9 mouse cellular contexts compared by ENCODE assay signal in the genomic region with DNA sequence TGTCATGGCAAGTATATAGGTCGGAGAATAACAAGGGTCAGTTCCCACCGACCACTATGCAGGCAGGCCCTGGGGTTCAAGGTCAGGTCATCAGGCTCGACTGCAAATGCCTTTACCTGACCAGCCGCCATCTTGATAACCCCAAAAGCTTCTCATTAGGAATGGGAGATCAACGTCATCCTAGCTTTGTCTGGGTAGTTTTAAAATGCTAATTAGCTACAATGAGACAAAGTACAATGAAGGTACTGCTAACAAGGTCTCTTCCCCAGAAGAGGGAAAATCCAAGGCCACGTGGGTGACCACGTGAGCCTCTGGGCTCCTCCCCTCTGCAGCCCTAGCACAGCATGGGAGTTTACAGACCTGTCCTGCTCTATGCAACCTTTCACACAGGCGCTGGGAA.
"Had no signal": no experiment of that assay in that cellular context is flagged by ENCODE, and none has a peak within 500 bp of the region (broad histone marks: within the 10 kb centered on the region; RNA-seq: fewer than 3 reads in every experiment).

No protein-coding gene starts in this region.

- DNase-seq: kidney, adult 9 months; kidney, postnatal 14 days; kidney, postnatal 4 days; liver; liver, embryonic 13.5 days; lung, embryonic 14.5 days; retina, postnatal 1 day; thymus, adult 18-20 months; thymus, postnatal 36 days had no signal
